Mouse (Mus musculus): ENCODE measurements around the gene Dmrta2.

GRCm38 (mm10) chr4:109963570-109964279, 14.1 kb upstream of the Dmrta2 start:
- no peak for TF ChIP-seq POLR2A (IDR thresholded peaks at IDR 0.05; ENCODE audit: low read depth, low read length)
- TF ChIP-seq CTCF (conservative IDR thresholded peaks at IDR 0.05; ENCODE audit: insufficient read depth, insufficient read length, low read depth, low read length): no peak

All from kidney, adult 2 months (tissue).